8 mouse cellular contexts compared by ENCODE assay signal in genomic region chr10:78591406-78592328, GRCm38 (mm10). TPM values are rescaled to one million over a fixed set of nuclear protein-coding genes. Genes with fewer than 3 reads are reported as not detected.
A peak's percentile ranks its signal among the peaks of the same experiment; 100 is the strongest.
DNase-seq lines count a peak whose midpoint lies in the region; ATAC-seq lines count a peak whose summit lies in the region.

Syde1 (minus strand) TSS chr10:78591964.

- 4% methylated on average over 46 of the region's 54 CpGs for WGBS in forebrain, embryonic 13.5 days
- WGBS in stomach, embryonic 16.5 days = 4% methylated on average over 50 of the region's 54 CpGs

- no peaks in the 10 kb centered on the region for H3K27me3 ChIP-seq in forebrain, embryonic 13.5 days
- H3K27me3 ChIP-seq in stomach, embryonic 16.5 days (ENCODE audit: control insufficient read depth, insufficient read depth, low read length) = no peaks in the 10 kb centered on the region; the same call in 1 of the 2 replicates

- H3K36me3 ChIP-seq in forebrain, embryonic 13.5 days (ENCODE audit: poor library complexity, severe bottlenecking) = peaks cover 23% of the 10 kb centered on the region
- H3K36me3 ChIP-seq in stomach, embryonic 16.5 days (ENCODE audit: control insufficient read depth, insufficient read depth, low read length) = peaks cover 13% of the 10 kb centered on the region

- peak; percentile 73 for DNase-seq in 3T3-L1 (ENCODE audit: low read depth, low spot score)
- DNase-seq in adrenal gland, adult 18-20 months (ENCODE audit: low spot score in 2 of 2) = peak; percentile 52 to 61
- peak; percentile 35 for DNase-seq in heart, postnatal 25 days (ENCODE audit: low spot score)
- peak; percentile 66 to 79 for DNase-seq in kidney, postnatal 4 days
- DNase-seq in mesoderm, embryonic 11.5 days (ENCODE audit: low read depth, low spot score) = peak; percentile 66
- DNase-seq in right cerebral cortex, postnatal 14 days = no peak

- peak within 1 kb of the TSS; percentile 54 for H3K4me3 ChIP-seq in forebrain, embryonic 13.5 days
- H3K4me3 ChIP-seq in stomach, embryonic 16.5 days (replicated peaks; ENCODE audit: low read length) = peak within 1 kb of the TSS; percentile 73

- H3K9ac ChIP-seq in forebrain, embryonic 13.5 days = peak within 1 kb of the TSS; percentile 73
- H3K9ac ChIP-seq in stomach, embryonic 16.5 days (ENCODE audit: low read length) = peak within 1 kb of the TSS; percentile 88

- ATAC-seq in forebrain, embryonic 13.5 days = peak; percentile 75
- peak; percentile 76 for ATAC-seq in stomach, embryonic 16.5 days (ENCODE audit: insufficient read depth, low FRiP score)

- intact Hi-C loops in heart, postnatal 25 days (cut with DNase I) = loop anchor here (2.0 kb wide), 1 partner anchor 15 kb away; no protein-coding TSS in a partner anchor

- H3K4me2 ChIP-seq in forebrain, embryonic 13.5 days = peak within 1 kb of the TSS; percentile 79
- peak within 1 kb of the TSS; percentile 57 for H3K4me2 ChIP-seq in stomach, embryonic 16.5 days (ENCODE audit: low read depth, low read length)

- H3K27ac ChIP-seq in forebrain, embryonic 13.5 days = no peak within 1 kb of the TSS
- H3K27ac ChIP-seq in stomach, embryonic 16.5 days (ENCODE audit: low read length) = peak within 1 kb of the TSS; percentile 87

- peaks cover 12% of the 10 kb centered on the region for H3K4me1 ChIP-seq in forebrain, embryonic 13.5 days
- H3K4me1 ChIP-seq in stomach, embryonic 16.5 days (ENCODE audit: control insufficient read depth, insufficient read depth, low read length) = peaks cover 8% of the 10 kb centered on the region

- H3K9me3 ChIP-seq in forebrain, embryonic 13.5 days (replicated peaks) = no peaks in the 10 kb centered on the region
- H3K9me3 ChIP-seq in stomach, embryonic 16.5 days (replicated peaks; ENCODE audit: control insufficient read depth, low read length) = no peaks in the 10 kb centered on the region

RNA-seq across cellular contexts. Expression of gene Syde1, which starts in this region (rescaled TPM):
- 10 to 100 TPM; 25.2 to 32.3 TPM for total RNA-seq in adrenal gland, adult 18-20 months (2021)
- polyA plus RNA-seq in forebrain, embryonic 13.5 days (2015; fragmentation: Nextera tagmentation; extraction: Ambion mirVana) = 4.6 and 5.2 TPM in 2 replicates
- 10 to 100 TPM; 12.8 to 13.7 TPM for total RNA-seq in heart, postnatal 25 days (2021)
- 14.0 and 15.7 TPM in 2 replicates for polyA plus RNA-seq in stomach, embryonic 16.5 days (2015; fragmentation: Nextera tagmentation; extraction: Ambion mirVana)
